Mouse (Mus musculus): ENCODE measurements at regions not wholly inside any gene's neighbourhood (a gene's known extent, or its start where the extent isn't known, plus 50 kb on each side); places are given as distances from the start of the nearest gene placed in this dataset.
A peak's percentile ranks its signal among the peaks of the same experiment; 100 is the strongest.

DNA sequence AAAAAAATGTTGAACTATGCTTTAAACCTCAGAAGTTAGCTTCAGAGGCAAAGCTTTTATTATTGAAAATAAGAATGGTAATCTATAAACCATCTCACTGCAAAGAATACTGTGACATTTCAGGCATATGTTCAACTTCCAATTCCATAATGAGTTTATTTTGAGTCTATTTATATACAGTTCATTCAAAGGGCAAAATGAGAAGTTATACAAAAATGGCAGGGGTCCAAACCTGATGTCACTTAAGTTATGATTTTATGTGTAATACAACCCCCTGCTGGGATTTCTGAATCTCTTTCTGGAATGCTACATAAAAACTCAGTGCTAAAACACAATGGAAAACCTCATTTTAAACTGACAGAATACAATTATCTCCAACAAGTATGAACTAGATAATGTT is 184.0 kb downstream of the 1700017N19Rik start:
- no peak overlapping the region for H3K4me3 ChIP-seq (replicated peaks)
- 0 out of 2 replicates have a peak, but pooled peaks cover under 1% of the 10 kb centered on the region for H3K27me3 ChIP-seq
- no peaks in the 10 kb centered on the region for H3K36me3 ChIP-seq
- no peaks in the 10 kb centered on the region for H3K4me1 ChIP-seq (replicated peaks)
- H3K4me2 ChIP-seq: no peak overlapping the region
- ATAC-seq (ENCODE audit: insufficient number of reproducible peaks, insufficient read depth, low FRiP score, low TSS enrichment, low read depth): no peak
- H3K27ac ChIP-seq: no peak overlapping the region
- no peaks in the 10 kb centered on the region for H3K9me3 ChIP-seq
- H3K9ac ChIP-seq (replicated peaks): no peak overlapping the region

DNA sequence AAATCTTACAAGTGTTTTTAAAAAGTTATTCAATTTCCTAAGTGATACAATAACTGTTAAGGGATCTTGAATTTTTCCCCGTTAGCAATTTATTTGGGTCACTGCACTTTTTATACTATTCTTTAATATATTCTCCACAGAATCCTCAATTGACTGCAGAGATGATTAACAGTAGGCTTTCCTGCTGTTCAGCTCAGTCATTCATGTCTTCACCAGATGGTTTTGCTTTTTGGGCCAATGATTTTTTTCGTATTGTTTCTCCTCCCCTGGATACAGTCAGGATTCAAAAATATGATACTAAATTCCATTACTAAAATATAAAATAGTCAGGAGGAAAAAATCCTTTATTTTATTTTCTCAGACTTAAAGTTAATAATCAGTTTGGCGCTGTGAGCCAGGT is 201.9 kb downstream of the 1700017N19Rik start:
- H3K4me3 ChIP-seq (replicated peaks): no peak overlapping the region
- no peaks in the 10 kb centered on the region for H3K9me3 ChIP-seq
- H3K4me2 ChIP-seq: no peak overlapping the region
- H3K9ac ChIP-seq (replicated peaks): no peak overlapping the region
- WGBS: 16% methylated on average over 3 of the region's 3 CpGs
- H3K36me3 ChIP-seq: no peaks in the 10 kb centered on the region
- H3K4me1 ChIP-seq (replicated peaks): no peaks in the 10 kb centered on the region
- H3K27ac ChIP-seq: no peak overlapping the region
- ATAC-seq (ENCODE audit: insufficient number of reproducible peaks, insufficient read depth, low FRiP score, low TSS enrichment, low read depth): no peak
- no peaks in the 10 kb centered on the region for H3K27me3 ChIP-seq

DNA sequence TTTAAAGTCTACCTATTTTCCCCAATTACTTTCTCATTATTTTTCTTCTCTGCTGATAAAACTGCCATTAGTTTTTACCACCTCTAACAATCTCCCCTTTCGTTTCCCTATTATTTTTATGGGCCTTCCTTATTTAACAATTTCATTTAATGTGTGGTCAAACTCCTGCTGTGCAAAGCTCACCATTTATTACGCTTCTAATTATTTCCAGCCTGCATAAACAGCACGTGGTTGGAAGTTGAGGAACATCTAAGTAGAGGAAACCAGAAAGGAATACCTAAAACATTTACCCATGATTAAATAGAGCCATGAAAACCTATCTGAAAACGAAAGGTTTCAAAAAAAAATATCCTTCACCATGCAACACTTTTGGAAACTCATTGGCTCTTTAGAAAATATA is 202.3 kb downstream of the 1700017N19Rik start:
- Histone ChIP-seq H3K36me3 (no peaks in the 10 kb centered on the region), H3K4me2 (no peak overlapping the region), H3K4me1 (replicated peaks) (no peaks in the 10 kb centered on the region), H3K9me3 (no peaks in the 10 kb centered on the region), H3K27me3 (no peaks in the 10 kb centered on the region), H3K9ac (replicated peaks) (no peak overlapping the region), H3K27ac (no peak overlapping the region), H3K4me3 (replicated peaks) (no peak overlapping the region)
- ATAC-seq (ENCODE audit: insufficient number of reproducible peaks, insufficient read depth, low FRiP score, low TSS enrichment, low read depth): peak; percentile 78; the same call in 1 of the 2 replicates
- 12% methylated on average over 4 of the region's 4 CpGs for WGBS

DNA sequence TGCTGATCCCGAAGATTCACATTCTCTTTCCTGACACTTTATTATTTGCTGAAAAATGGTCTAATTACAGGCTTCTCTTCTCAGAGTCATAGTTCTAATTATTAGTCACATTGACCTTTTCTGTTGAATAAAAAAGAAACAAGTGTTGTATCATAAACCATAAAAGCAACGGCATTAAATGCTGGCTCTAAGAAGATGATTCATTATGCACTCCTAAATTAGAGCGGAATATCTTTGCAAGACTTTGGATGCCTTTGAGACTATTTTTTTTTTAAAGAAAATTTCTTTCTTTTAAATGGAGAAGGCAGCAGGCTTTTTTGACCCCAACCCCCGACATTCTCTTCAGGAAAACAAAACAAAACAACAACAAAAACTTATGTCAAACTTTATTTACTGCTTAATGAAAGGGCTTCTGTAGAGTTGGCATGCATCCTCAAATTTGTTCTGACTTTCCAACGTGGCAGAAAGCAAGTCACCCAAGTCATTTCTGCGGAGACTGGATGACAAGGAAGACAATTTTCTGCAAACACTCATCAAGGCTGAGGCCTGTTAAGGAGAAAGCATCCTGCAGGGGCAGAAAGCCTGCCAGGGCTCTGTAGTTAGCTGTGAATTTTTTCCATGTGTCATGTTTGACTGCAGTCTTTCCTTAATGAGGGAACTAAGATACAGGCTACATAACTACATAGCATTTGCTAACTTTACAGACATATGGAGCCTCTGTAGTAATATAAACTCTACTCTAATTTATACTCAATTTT is 205.1 kb downstream of the 1700017N19Rik start:
- H3K36me3 ChIP-seq: no peaks in the 10 kb centered on the region
- H3K9me3 ChIP-seq: no peaks in the 10 kb centered on the region
- no peak for ATAC-seq (ENCODE audit: insufficient number of reproducible peaks, insufficient read depth, low FRiP score, low TSS enrichment, low read depth)
- no peaks in the 10 kb centered on the region for H3K4me1 ChIP-seq (replicated peaks)
- no peak overlapping the region for H3K27ac ChIP-seq
- H3K27me3 ChIP-seq: no peaks in the 10 kb centered on the region
- no peak overlapping the region for H3K9ac ChIP-seq (replicated peaks)
- H3K4me3 ChIP-seq (replicated peaks): no peak overlapping the region
- WGBS: 55% methylated on average over 6 of the region's 6 CpGs
- H3K4me2 ChIP-seq: no peak overlapping the region

DNA sequence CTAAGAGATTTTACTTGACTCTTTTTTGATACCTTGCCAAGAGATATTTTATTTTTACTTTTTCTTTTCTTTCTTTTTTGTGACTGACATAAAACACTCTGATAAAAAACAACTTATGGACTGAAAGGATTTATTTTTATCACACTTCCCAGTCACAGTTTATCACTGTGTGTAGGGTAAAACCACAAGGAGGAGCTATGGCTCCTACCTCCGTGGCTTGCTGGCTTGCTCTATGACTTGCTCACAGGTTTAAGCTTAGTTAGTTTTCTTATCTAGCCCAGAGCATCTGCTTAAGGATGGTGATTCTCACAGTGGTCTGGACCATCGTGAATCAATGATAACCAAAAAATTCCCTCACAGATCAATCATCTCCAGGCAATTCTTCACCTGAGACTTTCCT is 221.4 kb downstream of the 1700017N19Rik start:
- Histone ChIP-seq H3K27ac (no peak overlapping the region), H3K4me1 (replicated peaks) (no peaks in the 10 kb centered on the region), H3K36me3 (no peaks in the 10 kb centered on the region), H3K27me3 (no peaks in the 10 kb centered on the region), H3K9ac (replicated peaks) (no peak overlapping the region), H3K4me3 (replicated peaks) (no peak overlapping the region), H3K4me2 (no peak overlapping the region), H3K9me3 (no peaks in the 10 kb centered on the region)
- ATAC-seq (ENCODE audit: insufficient number of reproducible peaks, insufficient read depth, low FRiP score, low TSS enrichment, low read depth): no peak
- 69% methylated on average over 2 of the region's 2 CpGs for WGBS

DNA sequence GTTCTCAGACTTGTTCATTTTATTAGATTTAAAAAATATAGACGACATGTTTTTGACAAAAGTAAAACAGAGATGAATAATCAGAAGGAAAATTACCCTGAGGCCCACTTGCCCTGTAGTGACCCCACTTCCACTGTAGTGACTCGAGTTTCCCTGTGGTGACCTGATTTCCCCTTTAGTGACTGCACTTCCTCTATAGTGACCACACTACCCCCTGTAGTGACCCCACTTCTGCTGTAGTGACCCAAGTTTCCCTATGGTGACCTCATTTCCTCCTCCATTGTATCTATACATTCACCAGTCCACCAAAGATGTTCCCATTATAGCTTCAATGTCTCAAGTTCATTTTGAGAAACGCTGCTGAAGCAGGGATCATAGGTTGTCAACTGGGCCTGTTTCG is 244.5 kb downstream of the 1700017N19Rik start:
- no peaks in the 10 kb centered on the region for H3K36me3 ChIP-seq
- H3K27me3 ChIP-seq: no peaks in the 10 kb centered on the region
- no peaks in the 10 kb centered on the region for H3K9me3 ChIP-seq
- no peak overlapping the region for H3K9ac ChIP-seq (replicated peaks)
- ATAC-seq (ENCODE audit: insufficient number of reproducible peaks, insufficient read depth, low FRiP score, low TSS enrichment, low read depth): no peak
- H3K4me2 ChIP-seq: no peak overlapping the region
- no peaks in the 10 kb centered on the region for H3K4me1 ChIP-seq (replicated peaks)
- no peak overlapping the region for H3K4me3 ChIP-seq (replicated peaks)
- WGBS: 80% methylated on average over 4 of the region's 4 CpGs
- no peak overlapping the region for H3K27ac ChIP-seq

DNA sequence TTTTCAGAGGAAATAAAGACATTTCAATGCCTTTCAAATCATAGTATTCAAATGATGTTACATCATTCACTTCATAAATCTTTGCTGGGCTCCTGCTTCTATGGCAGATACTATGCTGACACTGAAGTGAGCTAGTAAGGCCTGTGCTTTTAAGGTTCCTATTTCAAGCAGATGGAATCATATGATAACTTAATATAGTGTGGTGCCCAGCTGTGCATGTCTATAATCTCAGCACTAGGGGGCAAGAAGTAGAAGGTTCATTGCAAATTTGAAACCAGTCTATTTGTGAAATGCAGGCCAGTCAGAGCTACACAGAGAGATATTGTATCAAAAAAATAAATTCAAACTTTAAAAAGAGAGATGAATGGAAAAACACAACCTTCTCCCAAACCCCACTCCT is 262.9 kb downstream of the 1700017N19Rik start:
- no peaks in the 10 kb centered on the region for H3K9me3 ChIP-seq
- no peak overlapping the region for H3K27ac ChIP-seq
- no peaks in the 10 kb centered on the region for H3K27me3 ChIP-seq
- H3K9ac ChIP-seq (replicated peaks): no peak overlapping the region
- no peak overlapping the region for H3K4me3 ChIP-seq (replicated peaks)
- no peak overlapping the region for H3K4me2 ChIP-seq
- no peaks in the 10 kb centered on the region for H3K4me1 ChIP-seq (replicated peaks)
- ATAC-seq (ENCODE audit: insufficient number of reproducible peaks, insufficient read depth, low FRiP score, low TSS enrichment, low read depth): no peak
- no peaks in the 10 kb centered on the region for H3K36me3 ChIP-seq

DNA sequence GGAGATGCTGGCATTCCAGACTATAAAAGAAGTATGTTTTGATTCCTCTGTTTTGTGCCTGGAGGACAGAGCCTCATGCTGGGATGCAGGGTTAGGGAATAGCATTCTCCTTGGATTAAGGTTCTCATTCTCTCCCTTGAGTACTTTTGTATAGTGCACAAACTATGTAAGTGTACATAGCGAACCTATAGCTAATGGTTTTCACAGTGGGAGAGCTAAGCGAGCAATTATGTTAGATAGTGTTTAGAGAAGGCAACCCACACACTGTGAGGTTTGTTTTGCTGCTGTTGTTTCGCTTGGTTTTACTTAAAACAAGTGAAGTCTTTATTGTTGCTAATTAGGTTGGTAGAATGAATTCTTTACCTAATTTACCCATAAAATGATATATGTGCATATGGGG is 266.2 kb downstream of the 1700017N19Rik start:
- Histone ChIP-seq H3K9ac (replicated peaks) (no peak overlapping the region), H3K9me3 (no peaks in the 10 kb centered on the region), H3K36me3 (no peaks in the 10 kb centered on the region), H3K4me3 (replicated peaks) (no peak overlapping the region), H3K27ac (no peak overlapping the region), H3K4me1 (replicated peaks) (no peaks in the 10 kb centered on the region), H3K27me3 (no peaks in the 10 kb centered on the region), H3K4me2 (no peak overlapping the region)
- 48% methylated on average over 3 of the region's 3 CpGs for WGBS
- peak; percentile 73 for ATAC-seq (ENCODE audit: insufficient number of reproducible peaks, insufficient read depth, low FRiP score, low TSS enrichment, low read depth)

DNA sequence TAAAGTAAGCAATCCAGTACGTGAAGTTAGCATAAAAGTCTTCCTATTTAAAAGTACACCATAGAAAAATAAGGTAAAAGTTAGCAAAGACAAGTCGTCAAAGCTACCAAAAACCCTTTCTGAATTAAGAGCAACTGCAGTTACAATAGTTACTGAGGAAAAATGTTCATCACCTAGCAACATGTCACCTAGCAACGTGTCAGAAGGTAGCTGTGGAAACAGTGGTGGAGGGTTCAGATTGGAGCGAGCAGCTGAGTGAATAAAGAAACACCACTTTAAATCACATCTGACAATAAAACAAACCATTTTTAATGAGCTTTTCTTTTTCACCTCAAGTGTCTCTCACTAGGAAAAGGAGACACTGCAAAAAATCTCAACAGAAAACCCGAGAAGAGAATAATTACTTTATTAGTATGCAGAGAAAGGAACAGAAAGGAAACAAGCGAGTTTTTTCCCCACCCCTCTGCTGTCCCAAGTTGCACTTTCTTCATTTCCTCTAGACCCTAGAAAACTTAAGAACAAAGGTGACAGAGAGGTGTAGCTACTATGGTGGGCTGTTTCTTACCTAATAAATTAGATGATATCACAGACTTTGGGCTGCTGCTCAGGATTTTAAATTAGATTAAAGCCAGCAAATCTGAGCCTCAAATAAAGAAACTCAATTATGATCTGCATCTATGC is 275.4 kb downstream of the 1700017N19Rik start:
- Histone ChIP-seq H3K27me3 (no peaks in the 10 kb centered on the region), H3K4me2 (no peak overlapping the region), H3K9ac (replicated peaks) (no peak overlapping the region), H3K9me3 (no peaks in the 10 kb centered on the region), H3K36me3 (no peaks in the 10 kb centered on the region), H3K4me3 (replicated peaks) (no peak overlapping the region), H3K4me1 (replicated peaks) (no peaks in the 10 kb centered on the region; the same call in 1 of the 2 replicates), H3K27ac (no peak overlapping the region)
- ATAC-seq (ENCODE audit: insufficient number of reproducible peaks, insufficient read depth, low FRiP score, low TSS enrichment, low read depth): no peak
- WGBS: 37% methylated on average over 6 of the region's 6 CpGs

DNA sequence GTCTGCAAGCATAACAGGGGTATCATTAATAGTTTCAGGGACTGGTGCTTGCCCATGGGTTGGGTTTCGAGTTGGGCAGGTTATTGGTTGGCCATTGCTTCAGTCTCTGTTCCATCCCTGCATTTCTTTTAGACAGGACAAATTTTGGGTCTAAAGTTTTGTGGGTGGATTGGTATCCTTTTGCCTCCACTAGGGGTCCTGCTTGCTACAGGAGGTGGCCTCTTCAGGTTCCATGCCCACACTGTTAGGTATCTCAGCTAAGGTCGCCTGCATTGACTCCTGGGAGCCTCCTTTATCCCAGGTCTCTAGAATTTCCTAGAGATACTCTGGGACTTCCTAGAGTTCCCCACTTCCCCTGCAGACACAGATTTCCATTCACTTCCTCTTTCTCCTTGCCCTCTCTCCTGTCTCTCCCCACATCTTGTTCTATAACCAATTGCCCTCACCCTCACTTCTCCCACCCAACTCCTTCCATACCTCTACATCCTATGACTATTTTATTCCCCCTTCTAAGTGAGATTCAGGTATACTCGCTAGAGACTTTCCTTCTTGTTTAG is 278.2 kb downstream of the 1700017N19Rik start:
- H3K4me1 ChIP-seq (replicated peaks): no peaks in the 10 kb centered on the region; the same call in 1 of the 2 replicates
- no peaks in the 10 kb centered on the region for H3K27me3 ChIP-seq
- no peak overlapping the region for H3K9ac ChIP-seq (replicated peaks)
- whole genome bisulfite sequencing: 48% methylated on average over 3 of the region's 3 CpGs
- no peaks in the 10 kb centered on the region for H3K36me3 ChIP-seq
- no peak overlapping the region for H3K27ac ChIP-seq
- no peak overlapping the region for H3K4me3 ChIP-seq (replicated peaks)
- H3K9me3 ChIP-seq: peaks cover 3% of the 10 kb centered on the region; the same call in 1 of the 2 replicates
- ATAC-seq (ENCODE audit: insufficient number of reproducible peaks, insufficient read depth, low FRiP score, low TSS enrichment, low read depth): no peak
- no peak overlapping the region for H3K4me2 ChIP-seq

DNA sequence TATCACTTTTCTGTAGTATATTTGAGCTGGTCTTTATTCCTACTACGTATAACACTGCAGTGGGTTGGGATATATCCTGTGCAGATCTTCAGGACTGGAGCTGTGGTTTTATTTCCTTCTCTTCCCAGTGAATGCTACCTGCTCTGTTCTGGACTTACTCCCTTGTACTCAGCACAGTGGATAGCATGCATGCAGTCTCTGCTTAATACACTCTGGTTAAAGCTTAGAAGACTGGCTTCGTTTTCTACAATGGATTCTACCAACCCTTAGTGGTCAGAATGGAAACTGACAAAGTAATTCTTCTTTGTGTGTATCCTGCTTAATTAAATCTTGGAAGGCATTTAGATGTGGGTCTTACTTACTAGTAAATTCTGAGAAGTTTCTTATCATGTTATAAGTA is 292.3 kb downstream of the 1700017N19Rik start:
- WGBS: 74% methylated on average over 2 of the region's 2 CpGs

More for the DNA sequence above, 292.3 kb downstream of the 1700017N19Rik start:
- Histone ChIP-seq H3K9me3 (no peaks in the 10 kb centered on the region), H3K27me3 (no peaks in the 10 kb centered on the region), H3K4me3 (replicated peaks) (no peak overlapping the region), H3K4me2 (no peak overlapping the region), H3K27ac (no peak overlapping the region), H3K36me3 (no peaks in the 10 kb centered on the region), H3K4me1 (replicated peaks) (no peaks in the 10 kb centered on the region), H3K9ac (replicated peaks) (no peak overlapping the region)
- ATAC-seq (ENCODE audit: insufficient number of reproducible peaks, insufficient read depth, low FRiP score, low TSS enrichment, low read depth): no peak
